Mouse (Mus musculus): ENCODE data around the gene Csf2. TPM values are rescaled to one million over a fixed set of nuclear protein-coding genes. Genes with fewer than 3 reads are reported as not detected.
"Not testable (repeated sequence)": the region's sequence is repeated elsewhere in the genome, so short reads cannot be mapped to it uniquely, and the experiment has no call there.

Csf2 gene
- polyA plus RNA-seq (2015; fragmentation: Nextera tagmentation; extraction: Ambion mirVana), result not detected in 2 replicates

DNA sequence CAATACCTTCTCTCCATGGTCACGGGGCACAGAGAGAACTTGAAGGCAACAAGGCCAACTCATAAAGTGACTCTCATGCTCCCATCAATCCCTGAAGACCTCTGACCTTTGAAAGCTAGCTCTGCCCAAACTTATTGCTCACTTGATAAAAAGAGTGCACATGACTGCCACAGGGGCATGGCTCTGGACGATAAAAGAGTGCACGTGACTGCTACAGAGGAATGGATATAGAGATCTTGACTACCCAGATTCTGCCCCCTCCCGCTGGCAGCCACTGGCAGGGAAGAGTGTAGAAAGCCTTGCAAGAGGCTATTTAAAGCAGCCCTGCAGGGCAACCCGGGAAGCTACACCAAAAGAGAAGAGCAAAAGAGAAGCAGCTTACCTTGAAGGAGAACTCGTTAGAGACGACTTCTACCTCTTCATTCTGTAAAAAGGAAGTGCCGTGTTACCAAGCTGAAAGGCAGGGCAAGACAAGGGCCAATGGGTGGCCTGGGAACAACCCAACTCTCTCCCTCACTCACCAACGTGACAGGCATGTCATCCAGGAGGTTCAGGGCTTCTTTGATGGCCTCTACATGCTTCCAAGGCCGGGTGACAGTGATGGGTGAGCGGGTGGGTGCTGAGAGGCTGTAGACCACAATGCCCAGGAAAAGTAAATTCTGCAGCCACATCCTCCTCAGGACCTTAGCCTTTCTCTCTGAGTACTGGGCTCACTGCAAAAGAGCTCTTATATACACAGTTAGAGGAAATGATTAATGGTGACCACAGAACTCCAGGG is at the start of gene Csf2:
TSS of gene Csf2 (minus strand) at position 728 of the 778 bp plus-strand sequence.
- no peaks in the 10 kb centered on the region for H3K27me3 ChIP-seq
- 65% methylated on average over 11 of the region's 11 CpGs for WGBS
- H3K36me3 ChIP-seq, result no peaks in the 10 kb centered on the region
- ATAC-seq (replicated peaks; ENCODE audit: low FRiP score), result no peak
- no peaks in the 10 kb centered on the region for H3K9me3 ChIP-seq (replicated peaks)
- no peak within 1 kb of the TSS for H3K4me2 ChIP-seq
- H3K4me1 ChIP-seq, result no peaks in the 10 kb centered on the region
- no peak within 1 kb of the TSS for H3K9ac ChIP-seq
- no peak within 1 kb of the TSS for H3K27ac ChIP-seq
- no peak within 1 kb of the TSS for H3K4me3 ChIP-seq (replicated peaks)

DNA sequence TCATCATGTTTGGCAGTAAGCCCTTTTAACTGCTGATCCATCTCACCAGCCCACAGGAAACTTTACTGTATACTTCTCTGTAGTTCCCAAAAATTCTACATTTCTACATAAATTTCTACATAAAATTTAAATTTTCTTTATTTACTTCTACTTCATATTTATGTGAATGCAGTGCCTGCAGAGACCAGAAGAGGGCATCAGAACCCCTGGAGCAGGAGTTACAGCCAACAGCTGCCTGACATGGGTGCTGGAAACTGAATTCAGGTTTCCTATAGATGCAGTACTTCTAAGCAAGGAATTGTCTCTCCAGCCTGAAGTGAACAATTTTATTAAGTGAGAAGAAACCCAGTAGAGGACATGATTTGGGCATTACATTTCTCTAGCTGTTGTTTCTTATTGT is 49.3 kb upstream of the Csf2 start:
- Histone ChIP-seq H3K27ac (no peak overlapping the region), H3K9ac (no peak overlapping the region), H3K4me1 (peaks cover 1% of the 10 kb centered on the region), H3K4me2 (no peak overlapping the region), H3K9me3 (replicated peaks) (0 out of 2 replicates have a peak, but pooled peaks cover 3% of the 10 kb centered on the region), H3K4me3 (replicated peaks) (no peak overlapping the region), H3K36me3 (no peaks in the 10 kb centered on the region), H3K27me3 (peaks cover 5% of the 10 kb centered on the region)
- no peak for ATAC-seq (replicated peaks; ENCODE audit: low FRiP score)

DNA sequence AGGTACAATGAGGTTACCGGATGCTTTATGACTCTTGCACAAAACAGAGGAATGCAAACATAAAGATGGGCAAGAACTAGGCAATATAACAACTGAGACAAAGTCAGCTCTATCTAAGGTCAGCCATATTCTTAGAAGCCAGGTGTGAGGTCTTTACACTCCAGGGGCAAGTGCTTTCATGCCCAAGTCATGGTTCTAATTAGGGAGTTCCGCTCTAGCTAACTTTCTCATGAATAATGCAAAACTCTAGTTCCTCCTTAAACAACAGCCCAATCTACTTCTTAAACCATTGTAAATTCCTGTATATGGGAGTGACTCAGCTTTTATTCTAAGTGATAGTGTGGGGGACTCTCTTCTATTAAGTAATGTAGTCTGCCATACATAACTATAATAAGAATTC is 48.0 kb upstream of the Csf2 start:
- not testable (repeated sequence) for ATAC-seq (replicated peaks; ENCODE audit: low FRiP score)

DNA sequence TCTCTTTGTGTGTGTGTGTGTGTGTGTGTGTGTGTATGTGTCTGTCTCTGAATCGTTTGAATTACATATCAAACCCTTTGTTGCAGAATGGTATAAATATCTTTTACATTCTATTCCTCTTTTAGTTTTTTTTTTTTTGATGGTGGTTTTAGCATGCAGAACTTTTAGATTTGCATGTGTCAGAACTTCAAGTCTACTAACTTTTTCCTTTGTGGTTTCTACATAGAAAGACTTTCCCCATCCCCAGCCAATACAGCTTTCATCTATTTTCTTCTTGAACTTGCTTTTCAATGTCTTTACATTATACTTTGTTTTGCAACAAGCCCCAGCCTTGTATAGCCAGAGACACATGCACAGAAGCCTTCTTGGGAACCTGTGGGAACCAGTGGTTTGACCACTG is 47.3 kb upstream of the Csf2 start:
- H3K9ac ChIP-seq, result no peak overlapping the region
- no peaks in the 10 kb centered on the region for H3K27me3 ChIP-seq
- WGBS, result 96% methylated on average over 1 of the region's 1 CpGs
- H3K4me3 ChIP-seq (replicated peaks), result no peak overlapping the region
- no peaks in the 10 kb centered on the region for H3K36me3 ChIP-seq
- H3K27ac ChIP-seq, result no peak overlapping the region
- ATAC-seq (replicated peaks; ENCODE audit: low FRiP score), result no peak
- no peaks in the 10 kb centered on the region for H3K4me1 ChIP-seq
- 0 out of 2 replicates have a peak, but pooled peaks cover 3% of the 10 kb centered on the region for H3K9me3 ChIP-seq (replicated peaks)
- H3K4me2 ChIP-seq, result no peak overlapping the region

More for the DNA sequence above, 48.0 kb upstream of the Csf2 start:
- not testable (repeated sequence) for H3K27ac ChIP-seq; H3K9me3 ChIP-seq (replicated peaks); H3K27me3 ChIP-seq; H3K4me2 ChIP-seq; H3K4me1 ChIP-seq; H3K9ac ChIP-seq; H3K4me3 ChIP-seq (replicated peaks); H3K36me3 ChIP-seq
- WGBS, result 91% methylated on average over 2 of the region's 2 CpGs

DNA sequence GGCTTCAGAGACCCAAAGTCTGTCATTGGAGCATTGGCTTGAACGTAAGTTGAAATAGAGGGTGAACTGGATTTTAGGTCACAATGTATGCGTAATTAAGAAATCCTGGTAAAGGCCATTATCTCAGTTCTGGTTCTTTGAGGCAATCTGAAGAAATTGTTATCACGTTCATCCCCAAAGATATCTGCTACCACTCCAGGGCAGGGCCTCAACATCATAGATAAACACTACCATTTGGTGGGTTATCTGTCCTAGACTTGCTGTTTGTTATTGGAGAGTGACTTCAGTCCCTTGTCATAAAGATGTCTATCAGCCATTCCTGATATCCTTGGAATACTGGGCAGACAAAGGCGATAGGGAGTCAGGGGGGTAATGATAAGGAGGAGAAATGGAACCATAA is 46.5 kb upstream of the Csf2 start:
- Histone ChIP-seq H3K9ac (no peak overlapping the region), H3K4me1 (no peaks in the 10 kb centered on the region), H3K36me3 (no peaks in the 10 kb centered on the region), H3K4me2 (no peak overlapping the region), H3K9me3 (replicated peaks) (0 out of 2 replicates have a peak, but pooled peaks cover 3% of the 10 kb centered on the region), H3K4me3 (replicated peaks) (no peak overlapping the region), H3K27me3 (no peaks in the 10 kb centered on the region), H3K27ac (no peak overlapping the region)
- 84% methylated on average over 4 of the region's 4 CpGs for WGBS
- ATAC-seq (replicated peaks; ENCODE audit: low FRiP score), result no peak

DNA sequence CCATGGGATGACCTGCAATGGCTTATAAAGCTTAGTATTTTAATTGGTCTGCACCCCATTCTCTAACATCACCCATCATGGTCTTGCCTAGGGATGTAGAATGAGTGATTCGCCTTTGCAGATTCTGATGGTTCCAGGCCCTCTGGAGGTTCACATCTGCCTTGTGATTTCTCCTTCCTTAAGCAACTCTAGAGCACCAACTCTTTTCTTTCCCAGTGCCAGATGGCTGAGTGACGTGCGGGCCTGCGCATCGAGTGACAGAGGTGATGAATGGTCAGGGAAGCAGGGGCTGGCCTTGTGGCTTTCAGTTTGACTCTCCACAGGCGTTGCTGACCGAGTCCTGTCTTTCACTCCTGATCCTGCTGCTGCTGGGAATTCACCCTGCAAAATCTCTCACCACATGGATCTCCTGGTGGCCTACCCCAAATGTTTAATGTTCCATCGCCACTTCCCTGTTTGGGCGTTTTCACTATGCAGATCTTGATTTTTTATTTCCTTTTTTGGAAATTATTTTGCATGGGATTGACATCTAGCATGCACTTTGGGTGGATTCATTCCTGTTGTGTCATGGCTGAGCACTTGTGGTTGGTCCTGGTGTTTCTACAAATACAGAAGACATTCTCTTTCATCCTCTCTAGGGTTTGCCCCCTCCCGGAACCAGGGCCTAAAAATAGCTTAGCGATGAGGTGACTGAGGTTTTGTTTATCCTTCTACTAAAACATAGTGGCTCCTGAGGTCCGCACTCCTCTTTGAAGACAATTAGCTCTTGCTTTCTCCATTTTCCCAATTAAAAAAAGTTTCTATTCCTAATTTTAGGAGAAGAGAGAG is 44.7 kb upstream of the Csf2 start:
- 74% methylated on average over 12 of the region's 12 CpGs for WGBS
- Histone ChIP-seq H3K36me3 (no peaks in the 10 kb centered on the region), H3K4me3 (replicated peaks) (no peak overlapping the region)

DNA sequence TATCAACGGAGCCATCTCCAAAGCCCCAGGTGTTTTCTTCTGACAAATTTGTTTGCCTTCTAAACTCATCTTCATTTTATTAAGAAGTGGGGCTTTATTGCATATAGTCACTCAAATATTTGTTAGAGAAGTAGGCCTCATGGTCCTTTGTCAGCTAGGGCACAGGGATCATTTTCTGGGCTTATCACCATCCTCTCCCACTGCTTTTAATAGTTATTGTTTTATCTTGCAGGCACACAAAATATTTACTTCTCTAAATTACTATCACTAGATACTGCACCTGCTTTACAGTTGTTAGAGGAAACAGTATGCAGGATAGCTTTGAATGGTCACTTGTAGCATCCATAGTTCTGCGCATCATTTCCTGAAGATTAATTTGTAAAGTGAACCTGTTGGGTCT is 42.7 kb upstream of the Csf2 start:
- no peak for ATAC-seq (replicated peaks; ENCODE audit: low FRiP score)
- 81% methylated on average over 2 of the region's 2 CpGs for WGBS
- H3K9me3 ChIP-seq (replicated peaks), result no peaks in the 10 kb centered on the region

More for the DNA sequence above, 44.7 kb upstream of the Csf2 start:
- 0 out of 2 replicates have a peak, but pooled peaks cover 3% of the 10 kb centered on the region for H3K9me3 ChIP-seq (replicated peaks)
- ATAC-seq (replicated peaks; ENCODE audit: low FRiP score), result no peak
- no peaks in the 10 kb centered on the region for H3K27me3 ChIP-seq
- H3K27ac ChIP-seq, result no peak overlapping the region
- no peak overlapping the region for H3K9ac ChIP-seq
- no peaks in the 10 kb centered on the region for H3K4me1 ChIP-seq
- no peak overlapping the region for H3K4me2 ChIP-seq

DNA sequence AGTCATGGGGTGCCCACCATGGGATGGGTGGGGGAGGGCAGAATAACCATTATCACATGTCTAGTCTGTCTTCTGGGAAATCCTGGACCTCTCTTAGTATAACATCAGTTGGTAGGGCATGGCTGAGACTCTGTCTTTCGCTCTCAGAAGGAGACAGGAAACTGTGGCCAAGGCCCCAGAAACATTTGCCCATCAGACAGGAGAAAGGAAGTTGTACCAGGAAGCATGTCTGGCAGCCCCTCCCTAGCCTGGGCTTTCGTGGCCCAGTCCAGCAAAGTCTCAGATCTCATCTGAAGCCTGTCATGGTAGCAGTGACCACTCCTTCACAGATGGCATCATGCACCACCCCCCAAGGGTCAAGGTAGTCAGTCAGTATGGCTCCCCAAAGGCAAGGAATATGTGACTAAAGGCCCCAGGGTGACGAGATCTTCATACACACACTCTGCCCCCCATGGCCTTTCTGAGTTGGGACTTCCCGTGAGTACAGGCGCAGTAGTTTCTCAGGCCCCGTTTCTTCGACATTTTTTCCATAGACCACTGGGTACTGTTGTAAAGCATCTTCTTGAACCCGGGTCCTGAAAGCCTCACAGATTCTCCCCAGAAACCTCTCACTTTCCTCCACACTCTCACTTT is 38.5 kb upstream of the Csf2 start:
- no peaks in the 10 kb centered on the region for H3K36me3 ChIP-seq
- no peak overlapping the region for H3K4me2 ChIP-seq
- no peak overlapping the region for H3K27ac ChIP-seq

More for the DNA sequence above, 42.7 kb upstream of the Csf2 start:
- Histone ChIP-seq H3K4me3 (replicated peaks) (no peak overlapping the region), H3K27me3 (no peaks in the 10 kb centered on the region), H3K4me1 (no peaks in the 10 kb centered on the region), H3K9ac (no peak overlapping the region), H3K27ac (no peak overlapping the region), H3K4me2 (no peak overlapping the region), H3K36me3 (no peaks in the 10 kb centered on the region)

DNA sequence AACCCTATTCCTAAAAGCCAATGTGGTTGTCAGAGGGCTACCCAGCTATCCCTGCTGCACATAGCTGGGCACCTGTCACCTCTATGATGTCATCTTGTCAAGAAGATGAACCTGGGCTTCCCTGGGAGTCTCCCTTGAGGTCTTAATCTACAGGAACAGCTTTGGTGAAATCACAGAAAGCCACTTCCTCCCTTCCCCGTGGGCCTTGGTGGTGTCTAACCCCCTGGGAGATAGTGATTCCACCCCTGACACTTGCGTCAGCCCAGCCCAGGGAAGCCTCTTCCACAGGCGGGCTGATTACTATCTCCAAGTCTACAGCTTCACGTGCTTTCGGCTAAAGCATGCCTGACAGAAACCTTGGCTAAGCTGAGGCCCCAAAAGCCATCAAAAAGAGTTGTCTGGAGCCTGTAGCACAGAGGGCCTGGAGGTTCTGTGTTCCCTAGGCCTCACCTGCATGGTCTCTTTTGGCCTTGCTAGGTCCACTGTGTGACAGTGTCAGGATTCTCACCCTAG is 22.0 kb upstream of the Csf2 start:
- Histone ChIP-seq H3K27me3 (no peaks in the 10 kb centered on the region), H3K27ac (no peak overlapping the region), H3K9ac (no peak overlapping the region), H3K9me3 (replicated peaks) (no peaks in the 10 kb centered on the region), H3K4me1 (no peaks in the 10 kb centered on the region), H3K4me3 (replicated peaks) (no peak overlapping the region), H3K4me2 (no peak overlapping the region), H3K36me3 (no peaks in the 10 kb centered on the region)
- ATAC-seq (replicated peaks; ENCODE audit: low FRiP score), result no peak
- 75% methylated on average over 5 of the region's 5 CpGs for WGBS

More for the DNA sequence above, 38.5 kb upstream of the Csf2 start:
- Histone ChIP-seq H3K9me3 (replicated peaks) (no peaks in the 10 kb centered on the region), H3K4me1 (no peaks in the 10 kb centered on the region), H3K27me3 (no peaks in the 10 kb centered on the region), H3K9ac (no peak overlapping the region), H3K4me3 (replicated peaks) (no peak overlapping the region)
- ATAC-seq (replicated peaks; ENCODE audit: low FRiP score), result no peak
- 81% methylated on average over 8 of the region's 8 CpGs for WGBS

DNA sequence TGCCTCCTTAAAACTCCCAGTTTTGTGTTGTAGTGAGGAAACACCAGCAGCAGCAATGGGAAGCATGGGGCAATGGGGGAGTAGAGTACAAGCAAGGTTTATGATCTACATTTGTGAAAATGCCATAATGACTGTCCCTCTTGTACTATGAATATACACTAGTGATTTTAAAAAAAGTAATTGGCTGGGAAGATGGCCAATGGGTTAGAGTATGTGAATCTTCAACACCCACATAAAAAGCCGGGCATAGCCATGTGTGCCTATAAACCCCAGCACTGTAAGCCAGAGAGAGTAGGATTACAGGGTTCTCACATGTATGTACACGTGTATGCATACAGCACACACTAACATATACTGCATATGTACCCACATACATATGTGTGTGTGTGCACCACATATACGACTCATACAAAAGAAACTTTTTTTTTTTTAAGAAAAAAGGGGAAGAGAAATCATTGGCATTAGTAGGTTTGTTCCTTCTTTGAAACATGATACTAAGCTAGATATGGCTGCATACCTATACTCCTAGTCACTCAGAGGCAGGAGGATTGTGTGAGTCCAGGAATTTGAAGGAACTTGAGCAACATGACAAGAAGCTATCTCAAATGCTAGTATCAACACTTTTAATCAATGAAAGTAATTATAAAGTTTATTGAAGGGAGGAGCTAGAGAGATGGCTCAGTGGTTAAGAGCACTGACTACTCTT is 19.9 kb upstream of the Csf2 start:
- Histone ChIP-seq H3K4me1 (no peaks in the 10 kb centered on the region), H3K9ac (no peak overlapping the region), H3K27ac (no peak overlapping the region), H3K9me3 (replicated peaks) (no peaks in the 10 kb centered on the region), H3K4me2 (no peak overlapping the region), H3K27me3 (no peaks in the 10 kb centered on the region), H3K4me3 (replicated peaks) (no peak overlapping the region), H3K36me3 (no peaks in the 10 kb centered on the region)
- WGBS, result 88% methylated on average over 3 of the region's 3 CpGs
- no peak for ATAC-seq (replicated peaks; ENCODE audit: low FRiP score)

DNA sequence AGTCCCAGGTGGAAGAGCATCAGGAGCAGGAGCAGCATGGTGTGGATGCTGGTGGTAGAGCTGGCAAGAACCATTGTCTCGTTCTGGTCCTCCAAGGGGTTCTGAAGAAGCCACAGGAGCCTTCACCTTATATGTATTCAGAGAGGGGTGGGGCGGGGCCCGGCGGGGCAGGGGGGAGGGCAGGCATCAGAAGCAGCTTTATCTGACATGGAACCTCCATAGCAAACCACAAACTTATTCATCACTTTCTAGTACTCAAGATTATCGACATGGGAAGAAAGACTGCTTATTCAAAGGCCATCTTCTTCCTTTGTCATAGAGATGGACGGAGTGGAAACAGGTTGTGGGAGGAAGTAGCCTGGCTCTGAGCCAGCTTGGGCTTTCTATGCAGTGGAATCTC is 17.7 kb upstream of the Csf2 start, which contains the start of gene Il3:
TSS of gene Il3 (minus strand) at position 101 of the 400 bp plus-strand sequence.
- no peak within 1 kb of the TSS for H3K9ac ChIP-seq
- no peaks in the 10 kb centered on the region for H3K27me3 ChIP-seq
- H3K4me1 ChIP-seq, result no peaks in the 10 kb centered on the region
- ATAC-seq (replicated peaks; ENCODE audit: low FRiP score), result no peak
- no peak within 1 kb of the TSS for H3K4me3 ChIP-seq (replicated peaks)
- no peak within 1 kb of the TSS for H3K4me2 ChIP-seq
- H3K36me3 ChIP-seq, result no peaks in the 10 kb centered on the region
- WGBS, result 84% methylated on average over 6 of the region's 6 CpGs
- no peaks in the 10 kb centered on the region for H3K9me3 ChIP-seq (replicated peaks)
- no peak within 1 kb of the TSS for H3K27ac ChIP-seq

Measured in kidney, embryonic 15.5 days (tissue).